Mouse (Mus musculus): ENCODE results near the gene Cyp4f37.
"Not testable (repeated sequence)": the region's sequence is repeated elsewhere in the genome, so short reads cannot be mapped to it uniquely, and the experiment has no call there.

The Cyp4f37 gene

DNA sequence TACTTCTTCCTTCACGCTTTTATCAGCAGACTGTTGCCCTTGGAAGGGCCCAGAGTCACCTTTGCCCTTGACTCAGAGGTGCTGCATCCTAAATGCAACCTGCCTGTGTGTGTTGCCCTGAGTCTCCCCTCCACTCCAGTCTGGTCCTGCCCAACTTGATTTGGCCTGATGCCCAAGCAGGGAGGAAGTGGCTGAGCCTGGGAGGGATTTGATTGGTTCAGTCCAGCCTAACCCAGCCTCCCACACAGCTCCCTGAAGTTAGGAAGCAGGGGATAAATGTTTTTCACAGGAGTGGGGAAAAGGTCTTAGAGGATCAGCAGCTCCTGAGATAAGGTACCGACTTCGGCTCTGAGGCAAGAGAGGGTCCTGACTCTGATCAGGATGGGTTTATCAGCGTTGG lies at the start of gene Cyp4f37:
Gene Cyp4f37, plus strand, starts transcription at position 292 of the 400 bp plus-strand sequence.
- DNase-seq, result not testable (repeated sequence)

DNA sequence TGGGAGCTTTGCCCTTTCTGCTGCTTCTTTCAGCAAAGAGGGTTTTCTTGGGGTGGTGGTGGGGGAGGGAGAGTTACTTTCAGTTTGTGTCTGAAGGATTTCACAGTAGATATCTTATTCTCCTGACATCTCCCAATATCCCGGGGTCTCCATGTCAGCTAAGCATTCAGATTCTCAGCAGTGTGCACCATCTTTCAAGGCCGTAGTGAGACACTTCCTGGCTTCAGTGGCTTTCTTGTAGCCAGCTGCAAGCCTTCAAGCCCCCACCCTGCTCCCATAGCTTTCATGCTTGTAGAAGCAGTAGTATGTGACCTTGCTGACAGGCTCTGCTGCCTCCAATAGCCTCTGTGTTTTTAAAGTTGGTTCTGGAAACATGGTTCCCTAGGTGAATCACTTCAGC lies 47.8 kb upstream of the Cyp4f37 start:
- not testable (repeated sequence) for DNase-seq

DNA sequence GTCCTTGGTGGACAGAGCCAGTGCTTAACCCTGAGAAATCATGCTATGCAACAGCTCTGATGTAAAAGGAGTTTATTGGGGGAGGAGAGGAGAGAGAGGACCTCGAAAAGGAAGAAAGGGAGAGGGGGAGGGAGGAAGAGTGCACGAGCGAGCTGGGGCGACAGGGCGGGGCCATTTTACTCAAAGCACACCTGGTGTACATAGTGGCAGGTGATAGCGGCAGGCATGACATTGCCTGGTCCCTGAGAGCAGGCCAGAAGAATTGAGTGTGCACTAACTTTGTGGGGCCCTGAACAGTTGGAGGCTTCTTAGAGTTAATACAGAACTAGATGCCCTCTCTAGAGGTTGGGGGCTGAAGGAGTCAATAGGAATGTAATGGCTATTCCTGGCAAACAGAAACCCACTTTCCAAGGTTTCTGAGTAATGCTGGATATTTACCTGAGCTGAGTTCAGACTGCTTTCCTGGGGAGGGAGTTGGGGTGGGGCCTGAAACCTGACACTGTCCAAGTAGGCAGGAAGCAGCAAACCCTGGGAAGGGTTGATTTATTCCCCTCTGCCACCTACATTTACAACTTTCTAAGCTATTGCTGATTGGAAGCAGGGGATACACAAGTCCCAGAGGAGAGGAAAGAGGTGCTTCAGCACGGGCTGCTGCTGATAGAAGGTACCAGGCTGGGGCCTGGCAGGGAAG lies 43.5 kb upstream of the Cyp4f37 start:
- no peak for DNase-seq

DNA sequence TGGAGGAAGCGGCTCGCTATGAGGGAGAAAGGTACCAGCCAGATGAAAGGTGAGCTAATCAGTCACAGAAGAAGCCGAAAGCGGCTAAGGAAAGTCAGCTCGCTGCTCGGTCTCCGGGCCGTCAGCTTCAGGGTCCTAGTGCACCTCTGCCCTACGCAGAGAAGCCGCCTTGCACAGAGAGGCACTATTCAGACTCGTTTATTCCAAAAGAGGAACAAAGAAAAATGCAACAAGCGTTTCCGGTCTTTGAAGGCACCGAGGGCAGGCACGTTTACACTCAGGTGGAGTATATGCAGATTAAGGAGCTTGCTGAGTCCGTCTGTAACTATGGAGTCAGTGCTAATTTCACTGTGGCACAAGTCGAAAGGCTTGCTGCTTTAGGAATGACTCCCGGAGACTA lies 24.6 kb upstream of the Cyp4f37 start:
- no peak for DNase-seq

DNA sequence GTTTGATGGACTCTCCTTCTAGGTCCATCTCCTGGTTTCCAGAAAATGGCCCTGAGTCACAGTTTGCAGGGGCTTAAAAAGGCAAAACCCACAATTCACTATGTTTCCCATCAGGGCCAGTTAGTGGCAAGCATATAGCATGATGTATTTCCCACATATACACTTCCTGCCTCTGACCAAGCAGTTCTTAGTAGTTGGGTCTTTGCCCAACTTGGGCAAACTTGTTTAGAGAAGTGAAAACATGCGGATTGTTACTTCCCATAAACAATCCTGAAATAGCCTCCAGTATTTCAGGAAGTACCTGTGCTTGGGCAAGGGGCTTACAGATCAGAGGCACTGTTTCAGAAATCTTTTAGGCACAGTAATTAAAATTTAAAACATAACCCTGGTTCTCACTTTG lies 13.1 kb upstream of the Cyp4f37 start:
- no peak for DNase-seq

DNA sequence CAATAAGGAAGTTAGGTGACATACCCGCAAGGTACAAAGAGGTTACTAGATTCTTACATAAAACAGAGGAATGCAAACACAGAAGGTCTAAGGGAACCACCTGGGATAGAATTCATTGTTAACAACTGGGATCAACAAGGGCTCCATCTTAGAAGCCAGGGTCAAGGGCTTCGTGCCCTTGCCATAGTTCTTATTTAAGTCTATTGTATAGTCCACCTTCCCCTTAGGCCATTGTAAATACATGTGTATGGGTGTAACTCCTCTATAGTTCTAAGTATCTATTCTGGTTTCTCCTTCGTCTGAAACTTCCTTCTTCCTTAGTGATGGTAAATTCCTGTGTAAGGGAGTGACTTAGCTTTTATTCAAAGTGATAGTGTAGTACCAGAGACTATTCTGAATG lies 10.9 kb upstream of the Cyp4f37 start:
- DNase-seq, result not testable (repeated sequence)

DNA sequence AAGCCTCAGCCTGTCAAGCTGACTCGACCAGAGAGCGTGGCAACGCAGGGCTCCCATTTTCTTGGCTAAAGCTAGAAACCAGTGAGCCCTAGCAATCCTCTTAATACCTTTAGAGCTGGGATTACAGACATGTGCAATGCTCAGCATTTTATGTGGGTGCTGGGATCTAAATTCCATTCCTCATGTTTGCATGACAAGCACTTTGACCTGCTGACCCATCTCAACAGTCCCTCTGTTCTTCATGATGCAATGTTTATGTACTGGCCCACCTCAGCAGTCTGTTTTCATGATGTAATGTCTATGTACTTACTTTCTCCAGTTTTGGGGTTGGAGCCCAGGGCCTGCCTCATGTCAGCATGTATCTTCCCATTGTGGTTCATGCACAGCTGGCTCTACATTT lies 10.2 kb upstream of the Cyp4f37 start:
- no peak for DNase-seq

DNA sequence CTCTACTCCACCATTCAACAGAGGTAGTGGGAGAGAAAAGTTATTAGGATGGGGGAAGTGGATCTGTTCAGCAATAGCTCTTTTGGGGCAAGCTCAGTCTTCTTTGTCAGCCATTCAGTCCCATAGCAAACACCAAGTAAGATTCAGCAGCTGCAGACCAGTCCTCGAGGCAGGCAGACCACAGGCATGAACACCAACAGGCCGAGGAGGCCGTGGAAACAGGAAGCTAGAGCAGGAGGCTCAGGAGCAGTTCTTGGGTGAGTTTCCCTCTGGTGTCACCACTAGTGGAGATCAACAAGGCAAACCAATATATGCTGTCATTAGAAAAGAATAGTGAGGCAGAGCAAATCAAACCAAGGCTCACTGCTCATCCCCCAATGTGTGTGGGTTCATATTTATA lies 8.7 kb upstream of the Cyp4f37 start:
- no peak for DNase-seq

DNA sequence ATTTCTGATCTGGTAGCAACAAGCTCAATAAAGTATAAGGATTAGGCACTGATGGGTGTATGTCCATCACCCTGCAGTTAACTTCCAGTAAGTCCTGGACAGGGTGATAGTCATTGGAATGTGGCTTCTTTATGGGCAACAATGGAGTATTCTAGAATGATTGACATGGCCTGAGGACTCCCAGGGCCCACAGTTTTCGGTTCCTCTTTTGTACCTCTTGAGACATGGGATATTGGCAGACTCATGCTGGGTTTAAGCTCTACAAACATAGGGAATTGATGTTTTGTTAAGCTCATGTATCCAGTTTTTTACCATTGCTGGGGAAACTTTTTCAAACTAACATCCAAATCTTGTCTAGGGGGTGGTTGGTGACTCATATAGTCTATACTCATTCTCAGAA lies 3.9 kb upstream of the Cyp4f37 start:
- DNase-seq, result no peak

DNA sequence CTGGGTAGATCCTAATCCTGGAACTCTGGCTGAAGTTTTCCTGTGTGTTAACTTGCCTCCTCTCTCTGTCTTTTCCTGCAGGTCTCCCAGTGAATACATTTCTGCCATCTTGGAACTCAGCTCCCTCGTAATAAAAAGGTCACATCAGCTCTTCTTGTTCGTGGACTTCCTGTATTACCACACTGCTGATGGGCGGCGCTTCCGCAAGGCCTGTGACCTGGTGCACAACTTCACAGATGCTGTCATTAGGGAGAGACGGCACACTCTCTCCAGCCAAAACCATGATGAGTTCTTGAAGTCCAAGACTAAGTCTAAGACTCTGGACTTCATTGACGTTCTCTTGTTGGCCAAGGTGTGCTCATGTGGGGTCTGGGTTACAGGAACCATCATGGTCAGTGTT lies 8.6 kb downstream of the Cyp4f37 start:
- DNase-seq, result not testable (repeated sequence)

DNA sequence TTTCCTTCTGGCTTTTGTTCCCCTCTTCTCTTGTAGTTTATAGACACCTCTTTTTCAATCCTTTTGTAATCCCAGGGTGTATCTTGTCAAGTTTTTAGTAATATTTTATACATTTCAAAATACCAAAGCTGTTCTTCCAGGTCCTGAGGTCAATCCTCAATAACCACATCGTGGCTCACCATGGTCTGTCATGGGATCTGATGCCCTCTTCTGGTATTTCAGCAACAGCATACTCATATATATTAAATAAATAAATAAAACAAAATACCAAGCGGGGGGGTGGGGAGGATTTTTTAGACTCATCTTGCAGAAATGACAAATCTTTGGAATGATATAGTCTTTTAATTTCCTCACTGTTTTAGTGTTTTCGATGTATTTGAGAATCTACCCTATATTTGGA lies 10.8 kb downstream of the Cyp4f37 start:
- no peak for DNase-seq

DNA sequence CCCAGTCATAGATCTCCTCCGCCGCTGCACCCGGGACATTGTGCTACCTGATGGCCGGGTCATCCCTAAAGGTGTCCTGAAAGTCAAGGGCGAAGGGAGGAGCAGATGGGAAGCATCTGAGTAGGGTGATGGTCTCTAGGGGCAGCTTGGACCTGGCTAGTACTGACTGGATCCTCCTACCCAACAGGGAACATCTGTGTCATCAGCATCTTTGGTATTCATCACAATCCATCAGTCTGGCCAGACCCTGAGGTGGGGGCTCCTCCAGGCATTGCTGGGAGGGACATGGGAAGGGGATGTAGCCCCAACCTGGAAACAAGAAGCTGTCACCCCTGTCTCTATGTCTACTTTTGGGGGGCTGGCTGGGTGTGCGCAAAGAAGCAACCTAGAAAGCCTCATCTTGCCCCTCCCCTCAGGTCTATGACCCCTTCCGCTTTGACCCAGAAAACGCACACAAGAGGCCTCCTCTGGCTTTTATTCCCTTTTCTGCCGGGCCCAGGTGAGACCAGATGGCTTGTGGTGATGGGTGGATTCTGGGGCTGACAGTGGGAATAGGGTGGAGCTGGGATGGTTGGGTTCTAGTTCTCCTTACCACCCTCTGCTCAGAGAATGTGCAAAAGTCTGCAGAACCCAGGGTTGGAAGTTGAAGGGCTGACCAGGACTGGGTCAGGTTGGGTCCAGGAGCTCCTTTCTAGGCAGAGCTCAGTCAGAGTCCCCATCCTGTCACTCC lies 13.3 kb downstream of the Cyp4f37 start:
- not testable (repeated sequence) for DNase-seq

DNA sequence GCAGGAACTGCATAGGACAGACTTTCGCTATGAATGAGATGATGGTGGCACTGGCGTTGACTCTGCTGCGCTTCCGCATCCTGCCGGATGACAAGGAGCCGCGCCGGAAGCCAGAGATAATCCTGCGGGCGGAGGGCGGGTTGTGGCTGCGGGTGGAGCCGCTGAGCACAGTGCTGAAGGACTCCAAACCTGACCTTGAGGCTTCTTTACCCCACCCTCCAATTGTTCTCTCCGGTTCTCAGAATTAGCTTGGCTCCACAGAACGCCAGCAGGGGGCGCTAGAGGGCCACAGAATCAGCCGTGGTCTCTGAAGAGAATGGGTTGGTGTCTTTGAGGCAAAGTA lies 13.8 kb downstream of the Cyp4f37 start:
- DNase-seq, result peak; percentile 78

DNA sequence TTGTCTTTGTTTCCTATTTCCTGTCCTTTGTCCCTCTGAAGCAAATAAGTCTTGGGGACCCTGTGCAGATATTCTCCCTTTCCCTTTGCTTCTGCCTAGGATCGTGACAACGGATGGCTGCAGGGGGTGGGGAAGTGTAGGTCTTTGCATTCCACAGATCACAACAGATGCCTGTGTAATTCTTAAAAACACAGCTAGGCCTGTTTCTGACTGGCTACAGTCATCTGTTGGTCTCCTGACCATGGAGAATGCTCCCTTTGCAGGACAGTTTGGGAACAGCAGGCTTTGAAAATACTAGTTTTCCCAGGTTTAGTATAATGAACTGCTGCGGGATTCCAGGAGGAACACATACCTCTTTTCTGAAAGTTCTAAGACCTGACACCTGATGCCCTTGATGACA lies 15.2 kb downstream of the Cyp4f37 start:
- DNase-seq, result no peak

DNA sequence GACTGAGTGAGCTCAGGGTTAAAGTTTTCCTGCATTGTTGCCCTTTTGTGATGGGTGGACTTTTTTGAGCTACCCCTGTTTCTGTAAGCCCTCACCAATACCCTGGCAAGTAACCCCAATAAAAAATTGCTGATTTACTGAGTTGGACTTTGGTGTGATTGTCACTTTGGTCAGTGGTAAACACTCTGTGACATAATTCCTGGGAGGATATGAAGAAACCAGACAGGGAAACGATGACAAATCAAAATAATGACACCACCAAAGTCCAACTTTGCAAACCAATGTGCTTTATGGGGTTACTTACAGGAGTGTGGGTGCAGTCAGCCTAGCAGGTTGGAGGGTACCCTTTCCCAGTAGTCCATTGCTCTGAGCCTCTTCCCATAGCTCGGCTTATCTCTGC lies 16.0 kb downstream of the Cyp4f37 start:
- no peak for DNase-seq

DNA sequence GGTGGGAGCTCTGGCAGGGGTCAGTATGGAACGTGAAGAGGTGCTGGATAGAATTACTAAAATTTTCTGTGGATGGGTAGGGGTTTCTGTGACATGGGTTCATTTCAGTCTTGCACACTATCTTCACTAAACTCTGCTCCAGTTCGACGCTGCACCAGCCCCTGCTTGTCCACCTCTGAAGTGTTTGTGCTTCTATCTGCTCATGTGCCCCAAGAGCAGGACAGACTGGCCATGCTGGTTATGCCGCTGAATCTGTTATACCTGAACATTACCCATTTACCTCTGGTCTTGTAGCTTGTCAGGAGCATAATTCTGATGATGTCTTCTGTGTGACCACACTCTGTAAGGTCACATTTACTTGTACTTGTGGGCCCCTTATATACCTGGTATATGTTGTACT lies 25.5 kb downstream of the Cyp4f37 start:
- no peak for DNase-seq

DNA sequence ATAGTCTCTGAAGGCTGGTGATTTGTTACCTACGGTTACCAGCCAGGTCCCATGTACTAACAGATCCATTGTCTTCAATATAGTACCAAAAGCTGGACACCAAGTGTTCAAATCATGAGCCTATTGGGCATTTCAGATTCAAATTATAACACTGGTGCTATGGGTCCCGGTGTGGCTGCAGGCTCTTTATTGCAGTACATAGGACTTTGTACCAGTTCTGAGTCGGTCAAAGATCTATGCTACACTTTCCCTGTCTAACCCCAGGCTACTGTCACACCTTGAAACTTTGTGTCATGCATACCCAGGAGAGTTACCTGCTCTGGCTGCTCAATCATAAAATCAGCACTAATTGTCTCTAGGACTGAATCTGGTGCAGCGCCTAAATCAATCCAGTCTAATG lies 32.8 kb downstream of the Cyp4f37 start:
- DNase-seq, result no peak

DNA sequence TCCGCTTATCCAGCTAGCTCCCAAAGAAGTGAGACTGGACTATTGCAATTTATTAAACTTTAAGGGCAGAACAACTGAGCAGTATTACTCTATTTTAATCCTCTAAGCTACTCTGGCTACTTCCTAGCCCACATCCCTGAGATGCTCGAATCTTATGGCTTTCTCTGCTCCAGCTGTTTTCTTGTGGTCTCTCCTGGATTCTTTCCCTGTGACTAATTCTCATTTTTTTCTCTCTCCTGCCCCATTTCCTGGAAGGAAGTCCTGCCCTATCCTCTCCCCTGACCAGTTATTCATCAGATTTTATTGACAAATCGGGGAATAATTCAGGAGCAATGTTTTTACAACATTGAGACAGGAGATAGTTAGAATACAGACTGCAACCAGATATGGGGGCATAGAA lies 35.9 kb downstream of the Cyp4f37 start:
- DNase-seq, result no peak

DNA sequence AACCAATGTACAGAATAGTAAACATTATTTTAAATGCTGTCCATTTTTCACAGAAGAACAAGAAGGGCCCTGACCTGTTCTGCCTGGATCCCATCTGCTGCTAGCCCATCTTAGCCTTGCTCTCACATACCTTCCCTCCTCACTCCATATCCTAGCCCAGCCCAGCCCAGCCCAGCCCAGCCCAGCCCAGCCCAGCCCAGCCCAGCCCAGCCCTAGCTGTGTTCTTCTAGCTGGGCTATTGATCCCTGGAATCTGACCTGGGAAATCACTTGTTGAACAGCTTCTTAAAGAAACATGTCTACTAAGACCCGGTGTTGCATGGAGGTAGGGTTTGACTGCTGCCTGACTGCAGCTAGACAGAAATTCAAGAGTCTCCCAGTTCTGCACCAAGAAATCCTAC lies 37.1 kb downstream of the Cyp4f37 start:
- DNase-seq, result no peak

DNA sequence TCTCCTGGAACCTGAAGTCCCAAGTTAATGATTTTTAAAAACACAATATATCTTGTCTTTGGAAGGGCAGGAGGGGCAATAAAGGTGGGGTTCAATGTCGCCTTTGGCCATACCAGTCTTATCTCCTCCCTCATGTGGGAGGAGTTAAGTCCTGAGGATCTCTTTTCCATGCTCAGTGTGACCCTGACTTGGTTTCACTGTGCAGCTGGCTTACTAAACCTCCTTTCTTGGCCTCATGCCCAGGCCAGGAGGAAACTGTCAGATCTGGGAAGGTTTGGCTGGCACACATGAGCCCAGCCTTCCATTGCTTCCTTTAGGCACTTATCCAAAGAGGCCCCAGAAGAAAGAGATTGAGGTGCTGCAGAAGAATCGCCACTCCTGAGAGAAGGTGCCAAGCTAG lies 37.6 kb downstream of the Cyp4f37 start, which contains the start of gene Cyp4f40:
Gene Cyp4f40, plus strand, starts transcription at position 189 of the 400 bp plus-strand sequence.
- no peak for DNase-seq

DNA sequence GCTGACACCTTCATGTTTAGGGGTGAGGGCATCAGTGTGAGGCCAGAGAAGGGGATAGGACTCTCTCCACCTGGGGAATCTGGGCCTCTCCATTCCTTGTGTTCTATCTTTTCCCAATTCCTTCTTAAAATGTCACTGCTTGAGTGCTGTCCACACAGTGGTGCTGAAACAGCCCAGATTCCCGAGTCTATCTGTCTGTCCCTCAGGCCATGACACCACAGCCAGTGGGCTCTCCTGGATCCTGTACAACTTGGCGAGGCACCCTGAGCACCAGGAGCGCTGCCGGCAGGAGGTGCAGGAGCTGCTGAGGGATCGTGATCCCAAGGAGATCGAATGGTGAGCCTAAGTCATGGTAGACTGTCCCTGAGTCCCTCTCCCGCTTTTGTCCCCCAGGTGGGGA lies 52.9 kb downstream of the Cyp4f37 start:
- DNase-seq, result no peak

DNA sequence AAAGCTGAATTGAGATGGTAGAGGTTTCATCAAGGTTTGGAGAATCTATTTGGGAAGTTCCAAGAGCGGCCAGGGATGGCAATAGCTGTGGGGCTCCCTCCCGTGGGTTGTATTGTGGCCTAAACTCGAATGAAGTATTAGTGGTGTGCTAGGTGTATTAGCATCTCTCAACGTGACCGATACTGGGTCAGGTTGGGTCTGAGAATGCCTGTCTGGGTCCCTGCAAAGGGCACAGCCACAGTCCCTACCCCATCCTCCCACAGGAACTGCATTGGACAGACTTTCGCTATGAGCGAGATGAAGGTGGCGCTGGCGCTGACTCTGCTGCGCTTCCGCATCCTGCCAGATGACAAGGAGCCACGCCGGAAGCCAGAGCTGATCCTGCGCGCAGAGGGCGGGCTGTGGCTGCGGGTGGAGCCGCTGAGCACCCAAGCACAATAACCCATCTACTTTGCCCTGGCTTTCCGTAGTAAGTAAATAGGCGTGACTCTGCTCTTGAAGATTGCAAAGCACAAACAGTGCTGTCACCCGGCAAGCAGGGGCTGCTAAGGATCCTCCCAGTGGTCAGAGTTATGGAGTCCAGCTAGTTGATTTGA lies 55.0 kb downstream of the Cyp4f37 start:
- DNase-seq, result no peak

DNA sequence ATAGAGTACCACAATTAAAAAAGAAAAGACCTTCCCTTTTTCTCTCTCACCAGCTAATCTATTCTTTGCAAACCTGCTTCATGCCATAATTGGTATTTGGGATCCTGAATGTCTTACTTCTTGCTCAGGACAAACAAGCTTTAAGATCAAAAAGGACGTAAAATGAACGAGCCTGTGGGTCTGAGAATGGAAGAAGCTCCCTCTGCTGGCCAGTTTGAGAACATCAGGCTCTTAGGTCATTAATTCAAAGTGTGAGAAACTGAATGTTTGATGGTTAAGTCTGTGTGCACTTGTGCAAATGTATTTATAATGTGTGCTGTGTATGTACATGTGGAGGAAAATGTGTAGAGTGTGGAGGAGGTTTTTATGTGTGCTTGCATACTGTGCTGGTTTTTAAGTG lies 59.3 kb downstream of the Cyp4f37 start:
- DNase-seq, result peak; percentile 23

DNA sequence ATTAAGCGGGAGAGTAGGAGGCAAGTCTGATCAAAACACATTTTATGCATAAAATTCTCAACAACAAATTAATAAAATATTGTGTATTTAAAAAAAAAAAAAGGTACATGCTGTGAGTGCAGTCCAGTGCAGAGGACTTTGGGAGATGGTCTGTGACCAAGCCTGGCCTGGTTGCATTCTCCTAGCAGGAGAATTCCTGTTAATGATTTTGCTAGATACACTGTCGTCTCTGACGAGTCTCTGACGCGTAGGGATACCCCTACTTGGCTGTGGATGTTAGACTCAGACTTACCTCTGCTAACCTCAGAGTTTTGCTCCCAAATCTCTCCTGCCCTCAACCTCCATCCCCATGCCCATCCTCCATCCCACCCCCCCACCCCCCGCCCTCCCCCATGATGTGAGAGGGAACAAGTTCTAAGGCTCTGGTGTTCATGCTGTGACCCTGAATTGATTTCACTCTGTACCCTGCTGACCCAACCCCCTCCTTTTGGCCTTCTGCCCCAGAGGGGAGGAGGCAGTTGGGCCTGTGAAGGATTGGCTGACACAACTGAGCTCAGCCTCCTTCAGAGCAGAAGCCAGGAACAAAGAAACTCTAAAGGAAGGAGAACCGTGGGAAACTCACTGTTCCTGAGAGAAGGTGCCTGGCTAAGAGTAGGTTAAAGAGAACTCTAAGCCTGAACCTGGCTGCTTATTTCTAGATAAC lies 64.1 kb downstream of the Cyp4f37 start, which contains the start of gene Cyp4f15:
Gene Cyp4f15, plus strand, starts transcription at position 580 of the 703 bp plus-strand sequence.
- DNase-seq, result peak; percentile 33

Measured in liver (tissue).